Mouse (Mus musculus): ENCODE results near the gene Gm5788.
"Not testable (repeated sequence)": the region's sequence is repeated elsewhere in the genome, so short reads cannot be mapped to it uniquely, and the experiment has no call there.

DNA sequence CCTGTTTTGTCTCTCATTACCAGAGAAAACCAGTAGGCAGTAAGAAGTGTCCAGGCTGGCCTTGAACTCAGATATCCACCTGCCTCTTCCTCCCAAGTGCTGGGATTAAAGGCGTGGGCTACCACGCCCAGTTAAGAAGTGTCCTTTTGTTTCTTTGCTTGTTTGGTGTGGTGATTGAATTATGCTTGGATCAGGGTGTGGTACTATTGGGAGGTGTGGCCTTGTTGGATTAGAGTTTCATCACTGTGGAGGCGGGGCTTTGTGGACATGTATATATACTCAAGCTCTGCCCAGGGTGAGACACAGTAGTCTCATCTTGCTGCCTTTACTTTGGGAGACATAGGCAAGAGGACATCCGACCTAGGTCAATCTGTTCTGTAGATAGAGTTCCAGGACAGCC is 19.5 kb downstream of the Gm5788 start, which contains the start of gene Gm8300:
- not testable (repeated sequence) for TF ChIP-seq CTCF, POLR2A (IDR thresholded peaks at IDR 0.05; ENCODE audit: insufficient read depth, low read depth, low read length)
